Mouse (Mus musculus): ENCODE data around the gene Ncbp3.

DNA sequence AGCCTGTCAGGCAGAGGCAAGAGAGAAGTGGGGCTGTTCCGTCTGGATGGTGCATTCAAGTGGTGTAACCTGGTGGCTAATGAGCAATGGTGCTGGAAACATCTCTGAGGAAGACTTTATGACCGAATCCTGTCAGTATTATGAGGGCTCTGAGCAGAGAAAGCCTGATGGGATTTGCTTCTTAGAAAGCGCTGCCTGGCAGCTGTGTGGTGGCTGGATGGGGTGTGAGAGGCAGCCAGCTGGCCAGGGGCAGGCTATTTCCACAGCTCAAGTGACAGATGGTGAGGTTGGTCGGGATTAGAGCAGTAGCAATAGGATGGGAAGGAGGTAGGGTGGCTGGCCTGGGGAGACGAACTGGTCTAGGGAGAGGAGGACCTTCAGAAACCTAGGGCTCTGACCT is 16.0 kb upstream of the Ncbp3 start:
- TF ChIP-seq GATA1 (IDR thresholded peaks at IDR 0.05; ENCODE audit: borderline replicate concordance, low read length) (no peak), FLI1 (IDR thresholded peaks at IDR 0.05; ENCODE audit: low read length) (no peak)
